Mouse (Mus musculus): Measurements from ENCODE around the gene Macrod1. TPM values are rescaled to one million over a fixed set of nuclear protein-coding genes. Genes with fewer than 3 reads are reported as not detected.

The Macrod1 gene
- total RNA-seq, 2 experiments from 2014 or later: 4.4 to 5.2 TPM

DNA sequence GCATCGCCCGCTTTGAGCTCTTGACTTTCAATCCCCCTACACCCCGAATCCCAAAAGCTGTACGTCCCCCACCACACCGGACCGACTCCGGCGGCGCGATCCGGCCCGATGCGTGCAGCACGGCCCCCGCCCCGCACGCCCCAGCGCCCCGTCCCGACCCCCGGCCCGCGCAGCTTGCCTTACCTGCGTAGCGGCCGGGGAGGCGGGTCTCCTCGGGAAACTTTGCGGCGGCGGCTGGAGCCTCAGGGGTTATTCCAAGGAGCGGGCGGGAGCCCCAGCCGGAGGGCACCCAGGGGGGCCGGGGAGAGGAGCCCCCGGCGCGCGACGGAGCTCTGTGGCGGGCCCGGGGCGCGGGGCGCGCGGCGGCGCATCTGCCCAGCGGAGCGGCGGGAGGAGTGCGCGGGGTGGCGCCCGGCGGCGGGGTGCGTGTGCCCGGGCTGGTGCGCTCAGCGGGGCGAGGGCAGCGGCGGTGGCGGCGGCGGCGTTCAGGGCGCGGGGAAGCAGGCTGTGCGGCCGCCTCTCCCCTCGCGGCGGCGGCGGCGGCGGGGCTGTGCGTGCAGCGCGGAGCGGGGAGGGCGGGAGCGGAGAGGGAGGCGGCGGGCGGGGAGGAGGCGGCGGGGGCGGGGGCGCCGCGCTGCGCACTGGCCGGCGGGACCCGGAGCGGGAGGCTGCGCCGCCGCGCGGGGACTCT lies 109.0 kb downstream of the Macrod1 start:
- peak in 1 of 2 experiments; percentile 63 for DNase-seq (ENCODE audit: low spot score in 2 of 2)

DNA sequence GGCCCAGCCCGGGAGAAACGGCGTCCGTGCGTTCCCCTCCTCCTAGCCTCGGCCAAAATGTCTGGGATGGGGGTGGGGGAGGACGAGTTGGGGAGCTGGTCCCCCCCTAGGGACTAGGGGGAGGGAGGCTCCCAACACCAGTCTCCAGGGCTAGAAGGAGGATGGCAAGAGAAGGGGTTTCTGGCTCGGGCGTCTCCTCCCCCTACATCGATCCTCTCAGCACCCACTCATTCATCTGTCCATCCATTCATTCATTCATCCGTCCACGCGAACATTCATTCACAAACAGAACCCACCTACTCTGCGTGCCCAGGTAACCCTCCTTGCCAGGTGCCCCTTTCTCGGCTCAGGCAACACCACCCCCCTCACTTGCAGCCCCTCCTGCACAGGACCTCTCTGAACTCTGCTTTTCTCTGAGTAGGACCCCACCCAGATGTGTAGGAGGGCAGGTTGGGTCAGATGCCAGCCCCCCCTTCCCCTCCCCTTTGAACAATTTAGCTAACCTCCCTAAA lies 109.6 kb downstream of the Macrod1 start:
- no peak for DNase-seq (ENCODE audit: low spot score in 2 of 2)

DNA sequence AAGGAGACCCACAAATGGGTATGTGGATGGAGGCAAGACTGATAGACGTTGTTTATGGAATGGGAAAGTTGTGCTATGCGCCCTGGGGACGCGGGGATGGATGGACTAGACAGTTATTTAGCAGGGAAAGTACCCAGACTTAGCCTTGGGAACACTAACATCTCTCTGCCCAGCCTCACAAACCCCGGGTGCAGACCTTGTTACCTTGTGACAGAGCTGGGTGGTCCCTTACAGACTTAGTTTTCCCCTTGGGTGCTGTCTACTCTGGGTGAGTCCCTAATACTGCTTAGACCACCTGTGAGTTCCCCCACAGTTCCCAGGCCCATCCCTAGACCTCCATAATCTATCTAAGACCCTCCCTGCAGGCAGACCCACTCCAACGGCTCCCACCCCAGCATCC lies 110.2 kb downstream of the Macrod1 start:
- DNase-seq (ENCODE audit: low spot score in 2 of 2): no peak

DNA sequence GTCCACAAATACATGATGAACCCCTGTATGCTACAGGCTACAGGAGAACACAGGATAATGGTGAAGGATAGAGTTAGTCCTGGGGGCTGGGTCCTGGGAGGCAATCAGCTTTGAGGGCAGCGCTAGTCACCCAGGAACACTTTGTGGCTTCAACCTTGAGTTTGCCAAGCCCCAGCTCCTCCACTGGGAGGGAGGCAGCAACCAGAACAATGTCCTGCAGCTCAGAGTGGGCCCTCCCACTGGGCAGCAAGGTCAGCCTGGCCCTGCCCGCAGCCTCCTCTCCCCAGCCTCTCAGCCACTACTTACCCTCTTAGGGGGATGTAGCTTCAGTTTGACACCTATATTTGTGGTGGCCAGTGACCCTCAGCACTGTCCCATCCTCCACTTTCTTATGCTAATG lies 111.8 kb downstream of the Macrod1 start:
- no peak for DNase-seq (ENCODE audit: low spot score in 2 of 2)

DNA sequence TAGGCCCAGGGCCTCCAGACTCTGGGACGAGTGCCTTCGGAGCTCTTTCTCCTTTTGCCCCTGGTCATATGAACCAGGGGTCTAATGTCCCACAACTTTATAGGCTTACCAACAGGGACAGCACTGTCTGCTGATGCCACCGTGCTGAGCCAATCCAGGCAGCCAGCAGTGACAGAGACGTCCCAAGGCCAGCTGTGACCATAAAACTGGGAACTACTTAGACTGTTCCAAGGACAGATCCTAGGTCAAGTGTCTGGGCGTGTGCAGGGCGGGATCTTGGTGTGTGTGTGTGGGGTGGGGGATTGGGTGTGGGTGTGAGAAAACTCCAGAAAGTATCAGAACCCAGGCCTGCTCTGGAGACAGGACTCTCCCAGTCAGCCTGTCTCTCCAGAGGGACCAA lies 114.3 kb downstream of the Macrod1 start:
- DNase-seq (ENCODE audit: low spot score in 2 of 2): no peak

DNA sequence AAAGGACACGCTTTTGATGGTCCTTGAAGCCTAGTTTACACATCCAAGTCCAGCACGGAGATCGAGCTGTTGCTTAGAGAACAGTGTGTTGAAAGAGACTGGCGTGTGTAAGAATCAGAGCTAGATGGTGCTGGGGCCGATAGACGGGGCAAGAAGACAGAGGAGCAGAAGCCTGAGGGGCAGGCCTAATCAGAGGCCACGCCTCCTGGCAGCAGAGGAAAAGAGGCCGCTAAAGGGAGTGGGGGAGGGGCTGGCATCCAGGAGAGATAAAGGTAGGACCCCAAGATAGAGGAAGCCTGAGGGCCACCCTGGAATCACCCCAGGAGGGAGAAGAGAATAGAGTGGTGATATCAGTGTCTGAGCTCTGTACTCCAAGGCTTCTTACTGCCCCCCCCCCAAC lies 114.8 kb downstream of the Macrod1 start:
- no peak for DNase-seq (ENCODE audit: low spot score in 2 of 2)

DNA sequence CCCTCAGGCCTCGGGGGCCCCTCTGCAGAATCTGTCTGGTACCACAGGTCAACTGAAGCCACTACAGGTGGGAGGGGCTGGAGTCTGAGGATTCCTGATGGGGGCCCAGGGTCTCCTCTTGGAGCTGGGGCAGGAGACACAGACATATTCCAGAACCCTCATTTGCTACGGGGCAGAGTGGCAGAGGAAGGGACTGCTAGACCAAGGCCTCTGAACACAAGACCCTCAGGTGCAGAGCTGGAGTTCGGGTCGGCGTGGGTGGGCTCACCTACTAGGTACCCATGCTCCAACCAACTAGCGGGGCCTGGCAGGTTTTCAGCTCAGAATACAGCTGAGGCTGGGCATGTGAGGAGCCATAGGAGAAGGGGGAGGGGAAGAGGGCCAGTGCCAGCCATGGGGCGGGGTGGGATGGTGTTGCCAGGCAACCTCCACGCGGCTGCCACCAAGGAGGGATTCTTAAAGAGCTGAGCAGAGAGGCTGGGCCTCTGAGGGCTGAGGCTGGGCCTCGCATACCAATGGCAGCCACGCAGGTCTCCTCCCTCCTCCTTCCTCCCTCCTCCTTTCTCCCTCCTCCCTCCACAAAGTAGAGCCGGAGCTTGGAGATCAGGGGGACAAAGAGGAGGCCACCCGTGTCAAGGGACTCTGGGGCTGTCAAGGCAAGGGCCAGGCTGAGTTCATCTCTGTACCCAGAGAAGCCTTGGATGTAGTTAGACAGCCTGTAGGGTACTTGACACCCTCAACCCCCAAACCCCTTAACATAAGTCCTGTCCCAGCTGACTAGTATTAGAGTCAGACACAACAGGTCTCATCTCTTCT lies 115.6 kb downstream of the Macrod1 start:
- peak; percentile 53 to 66 for DNase-seq (ENCODE audit: low spot score in 2 of 2)

DNA sequence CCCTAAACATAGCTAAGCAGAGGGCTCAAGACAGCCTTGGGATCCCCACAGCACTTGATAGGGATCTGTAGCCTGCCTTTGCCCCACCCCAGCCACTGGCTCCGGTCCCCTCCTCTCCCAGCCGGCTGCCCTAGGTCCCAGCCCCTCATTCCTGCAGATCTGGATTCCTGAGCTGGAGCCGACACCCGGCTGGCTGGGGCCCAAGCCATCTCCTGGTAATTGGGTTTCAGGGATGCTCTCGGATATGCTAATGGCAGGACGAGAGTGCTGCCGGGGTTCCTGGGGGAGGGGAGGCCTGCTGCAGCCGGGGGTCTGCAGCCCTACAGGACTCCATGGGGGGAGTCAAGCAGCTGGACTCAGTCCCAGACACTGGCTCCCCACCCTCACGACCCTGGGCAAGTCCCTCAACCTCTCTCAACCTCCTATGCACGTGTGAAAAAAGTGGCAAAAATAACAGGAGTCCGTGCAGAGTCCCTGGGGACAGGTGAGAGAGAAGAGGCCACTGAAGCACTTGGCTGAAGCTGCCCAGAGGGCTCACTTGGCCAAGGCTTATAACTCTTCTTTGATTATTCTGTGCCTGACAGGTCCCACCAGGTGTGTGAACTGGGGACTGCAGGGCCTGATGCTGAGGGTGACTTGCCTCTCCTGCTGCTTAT lies 119.6 kb downstream of the Macrod1 start:
- DNase-seq (ENCODE audit: low spot score in 2 of 2): no peak

DNA sequence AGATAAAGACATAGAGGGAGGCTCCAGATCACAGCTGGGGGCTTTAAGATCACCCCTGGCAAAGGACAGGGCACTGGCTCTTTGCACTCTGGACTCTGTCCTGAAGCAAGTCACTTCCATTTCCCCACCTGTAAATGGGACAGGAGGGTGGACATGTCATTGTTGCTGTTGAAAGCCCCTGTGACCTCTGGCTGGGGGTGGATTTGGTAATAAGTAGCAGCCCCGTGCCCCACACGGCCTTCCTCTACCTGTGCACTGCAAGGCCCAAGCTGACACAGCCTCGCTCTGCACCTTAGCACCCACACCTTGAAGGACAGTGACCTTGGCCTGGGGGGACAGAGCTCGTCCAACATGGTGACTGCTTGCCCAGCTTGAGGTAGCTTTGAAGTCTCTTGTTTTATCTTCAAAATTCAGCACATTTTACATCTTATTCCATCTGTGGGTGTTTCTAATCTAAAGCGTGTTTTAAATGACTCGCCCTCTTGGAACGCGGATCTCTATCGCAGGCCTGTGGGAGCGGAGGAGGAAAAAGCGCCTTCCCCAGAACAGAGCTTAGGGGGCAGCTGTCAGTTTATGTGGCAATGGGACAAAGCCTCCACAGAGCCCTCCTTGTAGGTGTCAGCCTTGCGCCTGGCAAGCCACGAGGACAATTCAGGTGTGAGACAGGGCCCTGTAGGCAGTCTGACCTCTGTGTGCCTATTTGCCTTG lies 121.3 kb downstream of the Macrod1 start:
- DNase-seq (ENCODE audit: low spot score in 2 of 2): no peak

DNA sequence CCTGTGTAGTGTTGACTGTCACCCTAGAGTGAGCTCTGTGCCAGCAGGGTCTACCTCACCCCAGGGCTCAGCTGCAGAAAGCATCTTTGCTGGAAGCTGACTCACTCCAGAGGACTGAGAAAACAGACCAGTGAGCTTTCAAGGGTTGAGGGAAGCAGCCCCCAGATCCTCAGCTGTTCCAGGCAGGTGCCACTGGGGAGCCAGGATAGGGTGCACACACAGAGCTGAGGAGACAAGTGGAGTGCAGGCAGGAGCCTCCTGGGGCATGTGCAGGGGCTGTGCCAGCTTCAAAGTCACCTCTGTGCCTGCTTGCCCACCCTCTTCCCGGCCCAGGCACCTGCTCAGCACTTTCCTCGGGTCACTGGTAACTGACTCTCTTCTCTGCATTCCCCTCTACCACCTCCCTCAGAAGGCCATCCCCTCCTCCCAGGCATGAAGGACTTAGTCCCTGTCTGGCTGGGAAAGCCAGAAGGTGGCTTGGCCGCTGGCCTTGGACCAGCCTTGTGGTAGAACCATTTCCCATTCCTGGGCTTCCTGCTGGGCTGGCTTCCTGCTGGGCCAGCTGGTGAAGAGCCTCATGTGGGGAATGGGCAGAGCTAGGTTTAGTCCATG lies 122.3 kb downstream of the Macrod1 start:
- no peak for DNase-seq (ENCODE audit: low spot score in 2 of 2)

DNA sequence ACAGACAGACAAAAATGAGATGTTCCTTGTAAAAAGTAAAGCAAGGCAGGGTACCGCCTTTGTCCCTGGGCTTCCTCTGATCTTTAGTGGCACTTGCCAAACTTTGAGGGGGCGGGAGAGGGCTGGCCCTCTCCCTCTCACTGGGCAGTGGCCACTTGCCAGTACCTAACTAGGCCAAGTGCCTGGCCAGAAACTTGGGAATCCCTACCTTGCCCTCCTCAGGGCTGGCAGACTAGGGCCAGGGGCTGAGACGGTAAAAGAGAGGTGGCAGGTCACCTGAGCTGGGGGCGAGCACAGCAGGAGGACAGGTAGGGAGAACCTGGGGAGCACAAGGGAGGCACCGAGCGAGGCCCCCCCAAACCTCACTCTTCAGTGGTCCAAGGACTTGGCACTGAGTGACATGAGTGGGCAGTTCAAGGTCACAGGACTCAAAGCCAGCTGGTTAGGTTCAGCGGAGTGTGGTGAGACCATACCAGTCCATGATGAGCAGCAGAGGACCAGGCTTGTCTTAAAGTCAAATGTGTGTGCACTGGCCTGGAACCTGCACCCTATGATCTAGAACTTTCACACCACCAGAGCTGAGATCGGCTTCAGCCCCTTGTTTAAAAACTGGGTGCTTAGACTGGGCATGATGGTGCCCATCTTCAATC lies 124.3 kb downstream of the Macrod1 start:
- DNase-seq (ENCODE audit: low spot score in 2 of 2): peak in 1 of 2 experiments; percentile 64

DNA sequence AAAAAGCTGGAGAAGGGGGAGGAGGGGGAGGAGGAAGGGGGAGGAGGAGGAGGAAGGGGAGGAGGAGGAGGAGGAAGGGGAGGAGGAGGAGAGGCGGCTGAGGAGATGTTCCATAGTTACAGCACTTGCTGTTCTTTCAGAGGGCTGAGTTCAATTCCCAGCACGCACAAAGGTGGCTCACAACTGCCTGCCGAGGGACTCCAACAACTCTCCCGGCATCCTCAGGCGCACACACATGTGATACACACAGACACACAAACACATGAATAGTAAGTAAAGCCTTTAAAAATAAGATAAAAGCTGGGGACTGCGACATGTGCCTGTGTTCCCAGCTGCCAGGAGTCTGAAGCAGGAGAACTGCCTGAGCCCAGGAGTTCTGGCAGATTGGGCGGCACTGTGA lies 124.9 kb downstream of the Macrod1 start:
- DNase-seq (ENCODE audit: low spot score in 2 of 2): no peak

DNA sequence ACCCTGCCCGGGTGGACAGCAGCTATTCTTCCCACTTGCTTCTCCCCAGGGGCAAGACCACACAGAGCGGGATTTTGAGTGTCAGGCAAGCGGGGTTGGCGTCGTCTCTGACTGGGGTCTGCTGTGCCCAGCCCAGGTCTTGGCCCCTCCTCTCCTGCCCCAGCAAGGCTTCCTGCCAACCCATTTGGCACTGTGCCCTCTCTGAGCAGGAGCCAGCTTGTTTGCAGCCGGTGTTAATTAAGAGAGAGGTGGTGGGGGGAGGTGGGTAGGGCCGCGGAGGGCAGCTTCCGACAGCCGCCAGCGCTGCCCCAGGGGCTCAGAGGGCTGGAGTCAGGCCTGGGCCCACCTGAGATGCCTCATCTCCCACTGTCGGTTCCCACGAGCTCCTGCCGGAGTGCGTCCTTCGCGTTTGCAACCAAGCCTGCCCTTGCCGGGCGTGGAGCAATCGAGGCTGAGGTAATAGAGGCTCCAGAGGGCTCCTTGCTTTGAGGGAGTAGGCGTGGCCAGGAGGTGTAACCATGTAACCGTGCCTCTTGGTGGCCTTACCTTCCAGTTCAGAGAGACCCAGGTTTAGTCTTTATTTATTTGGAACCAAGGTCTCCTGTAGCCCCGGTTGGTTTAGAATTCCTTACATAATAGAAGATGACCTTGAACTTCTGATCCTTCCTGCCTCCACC lies 125.8 kb downstream of the Macrod1 start:
- DNase-seq (ENCODE audit: low spot score in 2 of 2): peak; percentile 94 to 95

DNA sequence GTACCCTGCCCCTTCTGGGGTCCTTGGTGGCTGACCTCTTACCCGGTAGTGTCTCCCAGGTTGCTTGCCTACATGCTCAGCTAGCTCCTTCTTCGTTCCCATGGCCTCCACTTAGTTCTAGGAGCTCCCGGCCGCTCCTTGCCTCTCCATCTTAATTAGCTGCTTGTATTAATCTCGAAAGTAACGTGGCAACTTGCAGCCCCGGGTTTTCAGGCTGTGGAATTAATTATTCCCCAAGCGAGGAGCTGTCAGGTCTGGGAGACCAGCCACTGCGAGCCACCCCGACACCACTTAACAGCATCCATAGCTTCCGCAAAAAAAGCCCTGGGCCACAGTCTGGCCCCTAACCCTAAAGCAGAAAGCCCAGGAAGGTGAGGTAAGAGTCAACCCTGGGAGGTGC lies 126.8 kb downstream of the Macrod1 start:
- DNase-seq (ENCODE audit: low spot score in 2 of 2): no peak

DNA sequence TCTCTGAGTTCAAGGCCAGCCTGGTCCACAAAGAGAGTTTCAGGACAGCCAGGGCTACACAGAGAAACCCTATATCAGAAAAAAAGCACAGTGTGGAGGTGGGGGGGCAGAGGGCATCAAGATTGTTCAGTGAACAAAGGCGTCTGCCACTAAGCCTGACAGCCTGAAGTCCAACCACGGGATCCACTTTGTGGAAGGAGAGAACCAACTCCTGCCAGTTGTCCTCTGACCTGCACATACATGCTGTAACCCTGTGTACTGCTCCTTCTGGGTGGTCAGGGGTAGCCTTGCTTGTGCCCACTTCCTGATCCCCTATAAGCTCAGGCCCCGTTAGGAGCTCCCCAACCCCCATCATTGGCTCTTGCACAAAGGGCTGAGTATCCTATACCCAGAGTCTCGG lies 128.4 kb downstream of the Macrod1 start:
- no peak for DNase-seq (ENCODE audit: low spot score in 2 of 2)

DNA sequence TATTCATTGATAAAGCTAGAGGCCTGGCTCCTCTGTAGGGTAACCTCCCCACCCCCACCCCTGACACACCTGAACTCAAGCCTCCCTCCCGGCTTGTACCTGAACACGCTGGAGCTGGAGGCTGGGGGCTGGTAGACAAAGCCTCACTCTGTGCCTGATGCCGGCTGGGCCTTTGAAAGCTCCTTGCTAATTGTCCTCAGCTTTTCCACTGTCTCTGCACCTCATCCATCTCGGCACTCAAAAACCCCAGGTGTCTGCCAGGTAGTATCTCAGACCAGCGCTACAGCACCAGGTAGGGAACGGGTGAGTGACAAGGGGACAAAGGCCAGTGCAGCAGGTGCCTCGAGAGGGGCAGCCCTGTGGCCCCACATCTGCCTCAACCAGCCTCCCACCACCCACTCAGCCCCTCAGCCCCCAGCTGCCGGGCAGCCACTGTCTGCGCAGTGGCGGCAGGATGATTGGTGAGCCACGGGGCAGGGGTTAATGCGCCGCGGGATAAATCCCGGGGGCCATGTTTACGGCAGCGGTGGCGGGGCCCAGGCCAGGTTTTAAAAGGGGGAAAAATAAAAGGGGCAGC lies 129.2 kb downstream of the Macrod1 start:
- DNase-seq (ENCODE audit: low spot score in 2 of 2): no peak

DNA sequence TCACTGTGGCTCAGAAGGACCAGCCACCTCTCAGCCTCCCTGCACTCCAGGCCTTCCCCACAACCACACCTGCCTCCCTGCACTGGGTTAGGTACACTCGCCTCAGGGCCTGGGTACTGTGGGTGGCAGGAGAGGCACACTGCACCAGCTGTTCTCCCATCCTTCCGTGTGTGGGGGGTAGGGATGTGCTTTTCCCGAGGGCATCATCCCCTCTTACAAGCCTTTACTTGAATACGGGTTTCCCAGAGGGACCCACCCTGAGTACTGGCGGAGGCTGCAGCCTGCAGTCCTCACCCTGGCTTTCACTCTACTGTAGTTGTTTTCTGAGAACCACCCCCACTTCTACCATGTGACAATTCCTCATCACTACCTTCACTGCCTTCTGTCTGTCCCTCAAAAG lies 130.5 kb downstream of the Macrod1 start:
- DNase-seq (ENCODE audit: low spot score in 2 of 2): no peak

DNA sequence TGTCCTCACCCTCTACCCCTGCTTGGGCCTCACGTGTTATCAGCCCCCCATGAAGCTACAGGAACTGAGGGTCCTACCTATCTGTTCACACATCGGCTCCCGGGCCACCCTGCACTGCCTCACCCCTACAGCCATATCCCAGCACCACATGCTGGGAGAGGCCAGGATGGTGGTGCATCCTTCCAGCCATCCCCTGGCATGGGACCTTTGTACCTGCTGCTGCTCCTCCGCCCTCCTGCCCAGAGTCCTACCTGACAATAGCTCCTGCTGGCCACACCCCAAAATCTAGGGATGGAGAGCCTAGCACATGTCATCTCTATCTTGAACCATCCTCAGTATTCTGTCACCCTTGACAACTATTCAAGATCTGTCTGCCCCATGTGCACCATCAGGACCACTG lies 132.4 kb downstream of the Macrod1 start:
- DNase-seq (ENCODE audit: low spot score in 2 of 2): no peak

DNA sequence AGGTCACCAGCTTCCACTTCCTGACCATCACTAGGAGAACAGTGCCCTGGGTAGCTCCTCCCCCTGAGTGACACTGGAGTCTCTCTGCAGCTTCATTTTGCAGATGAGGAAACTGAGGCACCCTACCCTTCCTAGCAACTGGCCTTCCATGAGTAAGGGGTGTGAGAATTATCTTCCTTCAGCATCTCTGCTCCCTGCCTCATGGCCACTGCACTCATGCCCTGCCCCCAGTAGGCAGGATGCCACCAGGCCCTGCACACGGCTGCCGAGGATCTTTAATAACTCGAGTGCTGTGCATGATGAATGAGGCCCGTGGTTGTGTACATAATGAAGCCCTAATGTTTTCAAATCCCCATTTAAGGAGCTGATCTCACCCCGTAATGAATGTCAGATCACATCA lies 134.4 kb downstream of the Macrod1 start:
- no peak for DNase-seq (ENCODE audit: low spot score in 2 of 2)

DNA sequence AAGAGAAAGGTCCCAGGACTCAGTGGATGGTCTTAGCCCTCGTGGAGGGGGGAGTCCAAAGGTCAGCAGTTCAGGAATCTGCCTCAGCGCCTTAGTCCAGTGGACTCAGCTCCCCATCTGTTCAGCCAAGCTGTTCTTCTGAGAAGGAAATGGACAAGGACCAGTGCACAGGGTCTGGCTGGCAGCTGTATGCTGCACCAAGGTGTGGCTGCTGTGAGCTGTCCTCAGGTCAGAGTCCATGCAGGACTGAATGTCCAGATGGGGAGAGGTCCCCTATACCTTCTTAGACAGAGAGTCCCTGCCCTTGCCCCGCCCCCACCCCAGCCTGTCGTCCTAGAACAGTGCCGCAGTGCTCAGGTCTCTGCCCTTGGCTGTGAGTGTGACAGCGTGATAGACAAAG lies 135.0 kb downstream of the Macrod1 start:
- no peak for DNase-seq (ENCODE audit: low spot score in 2 of 2)
